Mouse (Mus musculus): ENCODE measurements around the gene Dhcr7. TPM values are rescaled to one million over a fixed set of nuclear protein-coding genes. Genes with fewer than 3 reads are reported as not detected.

Gene Dhcr7
- polyA plus RNA-seq, 1 experiment from 2014 or later, result 88.8 TPM

Small RNA genes lying within 50 kb of the gene (microRNA-seq; reads per million reads assigned to microRNA genes)
- gene Gm22064 (ENCODE audit: insufficient number of aligned reads), result not detected

Other genes with a start within 250 kb of the Dhcr7 start
- 72.6 and 83.1 TPM in 2 replicates for gene Cars, start 223.1 kb upstream of the Dhcr7 start, polyA plus RNA-seq (2014; fragmentation: Nextera tagmentation; extraction: Ambion mirVana)
- 0.17 and 0.48 TPM in 2 replicates for gene Tnfrsf26, start 194.4 kb upstream of the Dhcr7 start, polyA plus RNA-seq (2014; fragmentation: Nextera tagmentation; extraction: Ambion mirVana)
- 8.1 and 9.8 TPM in 2 replicates for gene Tnfrsf22, start 173.5 kb upstream of the Dhcr7 start, polyA plus RNA-seq (2014; fragmentation: Nextera tagmentation; extraction: Ambion mirVana)
- not detected in 2 replicates for gene Tnfrsf23, start 137.3 kb upstream of the Dhcr7 start, polyA plus RNA-seq (2014; fragmentation: Nextera tagmentation; extraction: Ambion mirVana)
- gene Osbpl5, start 66.2 kb upstream of the Dhcr7 start, polyA plus RNA-seq (2014; fragmentation: Nextera tagmentation; extraction: Ambion mirVana), result 12.9 and 13.3 TPM in 2 replicates
- gene Mrgprg, start 56.2 kb upstream of the Dhcr7 start, polyA plus RNA-seq (2014; fragmentation: Nextera tagmentation; extraction: Ambion mirVana), result not detected in 2 replicates
- 2.1 and 2.6 TPM in 2 replicates for gene Mrgpre, start 38.6 kb upstream of the Dhcr7 start, polyA plus RNA-seq (2014; fragmentation: Nextera tagmentation; extraction: Ambion mirVana)
- 8.2 and 10.1 TPM in 2 replicates for gene Nadsyn1, start 296 bp upstream of the Dhcr7 start, polyA plus RNA-seq (2014; fragmentation: Nextera tagmentation; extraction: Ambion mirVana)
- not detected in 2 replicates for gene Gm498, start 43.7 kb downstream of the Dhcr7 start, polyA plus RNA-seq (2014; fragmentation: Nextera tagmentation; extraction: Ambion mirVana)
- 2.2 TPM in 2 replicates for gene Shank2, start 178.8 kb downstream of the Dhcr7 start, polyA plus RNA-seq (2014; fragmentation: Nextera tagmentation; extraction: Ambion mirVana)

Data from forebrain, embryonic 11.5 days (tissue).